Mouse (Mus musculus) heart, postnatal 10 days (tissue): Measurements from ENCODE around the gene Optc. TPM values are rescaled to one million over a fixed set of nuclear protein-coding genes. Genes with fewer than 3 reads are reported as not detected.
A peak's percentile ranks its signal among the peaks of the same experiment; 100 is the strongest.

ENCODE experiments used
- DNase-seq, 2 experiments: peaks; one replicate each; pipeline ENCODE4 v3.0.0; 2021
- intact Hi-C: fragments of 180-260 bp; cut with DNase I; formaldehyde crosslinking; loops from one replicate; pipeline ENCODE4 v1.15.1; 2025
- total RNA-seq, 2 experiments: library from RNA; stranded (reverse); gene quantifications; 2 replicates each; pipeline ENCODE4 v1.2.3; 2021

The Optc gene
- total RNA-seq, 2 experiments from 2014 or later: 0.35 to 0.67 TPM

- peak; percentile 31 to 37 for DNase-seq
- intact Hi-C loops: no loop called here
Measured at GRCm38 (mm10) chr1:133854421-133855273, 53.2 kb downstream of the Optc start.

Other genes with a start within 250 kb of the Optc start
- 10 to 100 TPM; 11.0 to 11.5 TPM for gene Zbed6, start 247.1 kb downstream of the Optc start, total RNA-seq
- 10 to 100 TPM; 31.8 to 34.6 TPM for gene Gm38394, start 246.7 kb downstream of the Optc start, total RNA-seq
- gene Lax1, start 217.9 kb downstream of the Optc start, total RNA-seq: under 1 TPM; 0.17 to 0.36 TPM
- gene Atp2b4, start 107.0 kb downstream of the Optc start, total RNA-seq: 10 to 100 TPM; 34.4 to 38.8 TPM
- 10 to 100 TPM; 27.2 TPM for gene Prelp, start 13.4 kb upstream of the Optc start, total RNA-seq
- gene Fmod, start 129.3 kb upstream of the Optc start, total RNA-seq: 10 to 100 TPM; 18.1 to 25.8 TPM
- 10 to 100 TPM; 30.3 to 32.9 TPM for gene Btg2, start 171.1 kb upstream of the Optc start, total RNA-seq
- not detected for gene Chit1, start 203.2 kb upstream of the Optc start, total RNA-seq